Mouse (Mus musculus): ENCODE results near the gene Bicra. TPM values are rescaled to one million over a fixed set of nuclear protein-coding genes. Genes with fewer than 3 reads are reported as not detected.

The Bicra gene
- total and polyA plus RNA-seq, 2 experiments from 2014 or later, result 3.8 to 6.2 TPM

DNA sequence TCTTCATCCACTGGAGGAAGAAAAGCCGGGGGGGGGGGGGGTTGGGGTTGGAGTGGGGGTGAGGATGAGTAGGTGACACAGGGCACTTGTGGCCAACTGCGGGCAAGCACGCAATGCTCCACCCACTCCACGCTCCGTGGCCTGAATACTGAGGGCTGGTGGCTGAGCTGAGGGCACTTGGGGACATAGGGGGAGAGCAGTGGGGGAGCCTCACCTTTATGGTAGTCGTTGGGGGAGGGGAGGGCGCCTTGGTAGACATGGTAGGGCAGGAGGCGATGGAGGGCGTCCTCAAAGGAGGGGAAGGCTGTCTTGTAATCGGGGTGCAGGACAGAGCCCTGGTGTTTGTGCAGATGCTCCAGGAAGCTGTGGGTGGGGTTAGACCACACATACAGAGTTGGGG, 72.3 kb downstream of the Bicra start:
- ATAC-seq (no peak), DNase-seq (ENCODE audit: low spot score) (no peak)
- no peak overlapping the region for H3K4me3 ChIP-seq (ENCODE audit: low read length)
- no peaks in the 10 kb centered on the region for H3K27me3 ChIP-seq (ENCODE audit: insufficient read depth, low read length)
- WGBS, result 95% methylated on average over 10 of the region's 10 CpGs
- no peak overlapping the region for H3K4me2 ChIP-seq (ENCODE audit: low read depth, low read length)
- H3K36me3 ChIP-seq (ENCODE audit: insufficient read depth, low read length), result peaks cover 47% of the 10 kb centered on the region
- H3K9me3 ChIP-seq (ENCODE audit: low read length), result no peaks in the 10 kb centered on the region
- H3K4me1 ChIP-seq (ENCODE audit: insufficient read depth, low read length), result no peaks in the 10 kb centered on the region
- no peak for TF ChIP-seq CTCF (IDR thresholded peaks at IDR 0.05; ENCODE audit: low read depth)
- no peak overlapping the region for H3K9ac ChIP-seq (replicated peaks; ENCODE audit: low read length)
- H3K27ac ChIP-seq, result no peak overlapping the region

DNA sequence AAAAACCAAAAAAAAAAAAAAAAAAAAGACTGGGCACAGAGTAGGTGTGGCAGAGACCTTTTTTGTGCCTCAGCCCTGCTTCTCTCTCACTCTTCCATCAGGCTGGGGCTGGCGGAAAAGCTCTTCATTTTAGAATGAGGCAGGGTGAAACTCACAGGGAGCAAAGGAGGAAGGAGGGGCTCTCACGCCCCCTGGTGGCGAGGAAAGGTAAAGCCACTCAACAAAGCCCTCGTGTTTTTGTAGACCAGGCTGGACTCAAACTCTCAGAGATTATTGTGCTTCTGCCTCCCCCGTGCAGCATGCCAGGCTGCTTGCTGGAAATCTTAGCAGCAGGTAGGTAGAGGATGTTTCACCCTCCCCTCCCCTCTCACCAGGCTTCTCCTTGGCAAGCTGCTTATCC, 73.0 kb downstream of the Bicra start:
- Histone ChIP-seq H3K4me3 (ENCODE audit: low read length) (no peak overlapping the region), H3K36me3 (ENCODE audit: insufficient read depth, low read length) (peaks cover 44% of the 10 kb centered on the region), H3K4me2 (ENCODE audit: low read depth, low read length) (no peak overlapping the region), H3K9ac (replicated peaks; ENCODE audit: low read length) (no peak overlapping the region), H3K27me3 (ENCODE audit: insufficient read depth, low read length) (no peaks in the 10 kb centered on the region), H3K4me1 (ENCODE audit: insufficient read depth, low read length) (no peaks in the 10 kb centered on the region), H3K9me3 (ENCODE audit: low read length) (no peaks in the 10 kb centered on the region), H3K27ac (no peak overlapping the region)
- WGBS, result 61% methylated on average over 5 of the region's 5 CpGs
- ATAC-seq, result no peak
- peak; percentile 51 for DNase-seq (ENCODE audit: low spot score)
- TF ChIP-seq CTCF (IDR thresholded peaks at IDR 0.05; ENCODE audit: low read depth), result peak; percentile 81

DNA sequence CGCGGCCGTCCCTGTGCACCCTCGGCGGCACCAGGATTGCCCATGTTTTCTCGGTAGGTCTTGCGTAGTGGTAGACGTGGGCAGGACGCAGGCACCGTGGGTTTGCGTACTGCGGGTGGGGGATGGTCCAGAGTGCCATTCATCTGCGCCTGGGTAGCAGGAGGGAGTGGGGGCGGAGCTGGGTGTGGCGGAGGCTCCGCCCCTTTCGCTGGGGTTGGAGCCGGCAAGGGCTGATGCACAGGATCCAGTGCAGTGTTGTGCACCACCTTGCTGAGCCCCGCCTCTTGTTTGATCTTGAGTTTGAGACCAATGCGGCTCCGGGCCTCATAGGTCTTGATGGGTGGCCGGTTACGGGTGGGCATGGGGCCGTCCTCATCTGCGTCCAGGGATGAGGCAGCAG, 75.5 kb downstream of the Bicra start:
- no peak overlapping the region for H3K27ac ChIP-seq
- H3K4me3 ChIP-seq (ENCODE audit: low read length), result no peak overlapping the region
- H3K4me2 ChIP-seq (ENCODE audit: low read depth, low read length), result no peak overlapping the region
- H3K27me3 ChIP-seq (ENCODE audit: insufficient read depth, low read length), result no peaks in the 10 kb centered on the region
- no peaks in the 10 kb centered on the region for H3K9me3 ChIP-seq (ENCODE audit: low read length)
- ATAC-seq, result no peak
- DNase-seq (ENCODE audit: low spot score), result no peak
- 61% methylated on average over 25 of the region's 25 CpGs for WGBS
- no peak for TF ChIP-seq CTCF (IDR thresholded peaks at IDR 0.05; ENCODE audit: low read depth)
- H3K9ac ChIP-seq (replicated peaks; ENCODE audit: low read length), result no peak overlapping the region
- no peaks in the 10 kb centered on the region for H3K4me1 ChIP-seq (ENCODE audit: insufficient read depth, low read length)
- peaks cover 42% of the 10 kb centered on the region for H3K36me3 ChIP-seq (ENCODE audit: insufficient read depth, low read length)

DNA sequence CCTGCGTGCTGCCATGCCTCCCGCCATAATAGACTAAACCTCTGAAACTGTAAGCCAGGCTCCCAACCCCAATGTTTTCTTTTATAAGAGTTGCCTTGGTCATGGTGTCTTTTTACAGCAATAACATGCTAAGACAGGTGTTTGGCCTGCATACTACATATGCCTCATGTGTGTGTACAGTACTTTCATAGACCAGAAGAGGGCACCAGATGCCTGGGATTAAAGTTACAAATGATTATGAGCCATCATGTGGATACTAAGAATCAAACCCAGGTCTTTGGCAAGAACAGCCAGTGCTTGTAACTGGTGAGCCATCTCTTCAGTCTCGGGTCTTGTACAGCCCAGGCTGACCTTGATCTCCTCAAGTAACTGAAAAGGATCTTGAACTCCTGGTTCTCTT, 78.0 kb downstream of the Bicra start:
- peaks cover 26% of the 10 kb centered on the region for H3K36me3 ChIP-seq (ENCODE audit: insufficient read depth, low read length)
- WGBS, result 81% methylated on average over 3 of the region's 3 CpGs
- no peak overlapping the region for H3K9ac ChIP-seq (replicated peaks; ENCODE audit: low read length)
- no peaks in the 10 kb centered on the region for H3K9me3 ChIP-seq (ENCODE audit: low read length)
- H3K27ac ChIP-seq, result no peak overlapping the region
- H3K4me2 ChIP-seq (ENCODE audit: low read depth, low read length), result no peak overlapping the region
- TF ChIP-seq CTCF (IDR thresholded peaks at IDR 0.05; ENCODE audit: low read depth), result peak; percentile 26; the same call in 1 of the 2 replicates
- no peak overlapping the region for H3K4me3 ChIP-seq (ENCODE audit: low read length)
- no peaks in the 10 kb centered on the region for H3K27me3 ChIP-seq (ENCODE audit: insufficient read depth, low read length)
- H3K4me1 ChIP-seq (ENCODE audit: insufficient read depth, low read length), result no peaks in the 10 kb centered on the region
- ATAC-seq (no peak), DNase-seq (ENCODE audit: low spot score) (no peak)

DNA sequence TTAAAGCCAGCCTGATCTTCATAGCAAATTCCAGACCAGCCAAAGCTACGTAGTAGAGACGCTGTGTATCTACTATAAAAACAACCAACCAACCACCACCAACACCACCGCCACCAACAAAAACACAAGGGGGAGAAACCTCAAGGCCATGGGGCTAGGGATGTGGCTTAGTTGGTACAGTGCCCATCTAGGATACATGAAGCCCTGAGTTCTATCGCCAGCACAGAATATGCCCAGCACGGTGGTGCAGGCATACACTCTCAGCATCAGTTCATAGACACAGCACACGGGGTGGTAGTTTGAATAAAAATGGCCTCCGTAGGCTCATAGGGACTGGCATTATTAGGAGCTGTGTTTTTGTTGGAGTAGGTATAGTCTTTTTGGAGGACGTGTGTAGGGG, 79.4 kb downstream of the Bicra start:
- TF ChIP-seq CTCF (IDR thresholded peaks at IDR 0.05; ENCODE audit: low read depth), result no peak
- H3K4me1 ChIP-seq (ENCODE audit: insufficient read depth, low read length), result no peaks in the 10 kb centered on the region
- H3K9ac ChIP-seq (replicated peaks; ENCODE audit: low read length), result no peak overlapping the region
- ATAC-seq (no peak), DNase-seq (ENCODE audit: low spot score) (no peak)
- no peaks in the 10 kb centered on the region for H3K9me3 ChIP-seq (ENCODE audit: low read length)
- 86% methylated on average over 8 of the region's 8 CpGs for WGBS
- H3K27ac ChIP-seq, result no peak overlapping the region
- peaks cover 19% of the 10 kb centered on the region for H3K36me3 ChIP-seq (ENCODE audit: insufficient read depth, low read length)
- H3K27me3 ChIP-seq (ENCODE audit: insufficient read depth, low read length), result no peaks in the 10 kb centered on the region
- H3K4me3 ChIP-seq (ENCODE audit: low read length), result no peak overlapping the region
- no peak overlapping the region for H3K4me2 ChIP-seq (ENCODE audit: low read depth, low read length)

DNA sequence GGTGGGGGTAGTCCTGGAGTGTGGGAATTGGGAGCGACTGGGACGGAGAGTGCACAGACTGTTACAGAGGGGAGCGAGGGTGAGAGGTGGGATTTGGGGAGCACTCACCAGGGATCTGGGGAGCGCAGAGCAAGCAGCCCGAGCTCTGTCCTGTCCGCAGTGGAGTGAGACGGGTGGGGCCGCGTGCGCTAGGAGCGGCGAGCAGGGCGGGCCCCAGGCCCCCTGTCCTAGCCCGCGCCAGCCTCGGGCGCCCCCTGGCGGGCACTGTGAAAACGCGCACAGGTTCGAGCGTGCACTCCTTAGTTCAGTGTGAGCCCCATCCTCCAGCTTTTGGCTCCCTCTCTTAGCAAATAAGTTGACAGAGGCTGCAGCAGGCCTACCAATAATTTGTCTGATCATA, 80.4 kb downstream of the Bicra start, which contains the start of gene Ehd2:
Gene Ehd2 (minus strand): TSS at position 256 of the 400 bp plus-strand sequence.
- peaks cover 10% of the 10 kb centered on the region for H3K36me3 ChIP-seq (ENCODE audit: insufficient read depth, low read length)
- no peaks in the 10 kb centered on the region for H3K27me3 ChIP-seq (ENCODE audit: insufficient read depth, low read length)
- H3K9me3 ChIP-seq (ENCODE audit: low read length), result no peaks in the 10 kb centered on the region
- DNase-seq (ENCODE audit: low spot score) (peak; percentile 69), ATAC-seq (peak; percentile 72)
- 2% methylated on average over 19 of the region's 22 CpGs for WGBS
- H3K27ac ChIP-seq, result no peak within 1 kb of the TSS
- peak within 1 kb of the TSS; percentile 55 for H3K4me2 ChIP-seq (ENCODE audit: low read depth, low read length)
- peak within 1 kb of the TSS; percentile 30 for H3K4me3 ChIP-seq (ENCODE audit: low read length)
- no peaks in the 10 kb centered on the region for H3K4me1 ChIP-seq (ENCODE audit: insufficient read depth, low read length)
- H3K9ac ChIP-seq (replicated peaks; ENCODE audit: low read length), result 0 out of 2 replicates have a peak within 1 kb of the TSS, but pooled peaks have one; percentile 24
- TF ChIP-seq CTCF (IDR thresholded peaks at IDR 0.05; ENCODE audit: low read depth), result peak; percentile 72

DNA sequence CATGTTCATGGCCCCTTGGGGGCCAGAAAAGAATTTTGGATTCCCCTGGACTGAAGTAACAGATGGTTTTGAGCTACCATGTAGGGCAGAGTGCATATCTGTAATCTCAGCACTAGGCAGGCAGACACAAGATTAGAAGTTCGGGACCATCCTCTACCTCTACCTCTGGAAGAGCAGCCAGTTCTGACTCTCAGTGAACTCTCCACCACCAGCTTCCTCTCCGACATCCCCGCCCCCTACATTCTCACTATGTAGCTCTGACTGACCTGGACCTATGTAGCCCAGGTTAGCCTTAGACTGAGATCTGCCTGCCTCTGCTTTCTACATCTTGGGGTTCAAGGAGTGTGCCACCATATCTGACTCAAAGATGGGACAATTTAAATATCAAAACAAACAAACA, 81.2 kb downstream of the Bicra start:
- Histone ChIP-seq H3K4me1 (ENCODE audit: insufficient read depth, low read length) (no peaks in the 10 kb centered on the region), H3K27me3 (ENCODE audit: insufficient read depth, low read length) (no peaks in the 10 kb centered on the region), H3K9ac (replicated peaks; ENCODE audit: low read length) (no peak overlapping the region), H3K27ac (no peak overlapping the region), H3K36me3 (ENCODE audit: insufficient read depth, low read length) (peaks cover 2% of the 10 kb centered on the region), H3K9me3 (ENCODE audit: low read length) (no peaks in the 10 kb centered on the region), H3K4me2 (ENCODE audit: low read depth, low read length) (peak overlapping the region; percentile 55; the same call in 1 of the 2 replicates), H3K4me3 (ENCODE audit: low read length) (no peak overlapping the region)
- ATAC-seq (no peak), DNase-seq (ENCODE audit: low spot score) (no peak)
- TF ChIP-seq CTCF (IDR thresholded peaks at IDR 0.05; ENCODE audit: low read depth), result no peak
- WGBS, result 80% methylated on average over 3 of the region's 3 CpGs

Measured in hindbrain, postnatal 0 days (tissue).